Mouse (Mus musculus) testis, adult 2 months (tissue): ENCODE data around the gene Esrrg.

ENCODE experiments used
- CTCF ChIP-seq: fragments of 200-500 bp; IDR thresholded peaks from 2 replicates; pipeline ENCODE4 v1.5.1; 2012; ENCODE audit warnings: low read depth, mild to moderate bottlenecking, inconsistent platforms, low read length, moderate library complexity; ENCODE audit not compliant: control insufficient read depth, insufficient read depth, insufficient replicate concordance
- POLR2A ChIP-seq: fragments of 200-500 bp; IDR thresholded peaks from 2 replicates; pipeline ENCODE4 v1.6.1; 2012; ENCODE audit warnings: low read depth, mild to moderate bottlenecking, inconsistent platforms, low read length, moderate library complexity; ENCODE audit not compliant: control insufficient read depth

GRCm38 (mm10) chr1:188192971-188193370 lies 584.4 kb downstream of the Esrrg start:
- TF ChIP-seq CTCF (no peak), POLR2A (no peak)
